Mouse (Mus musculus): ENCODE measurements around the gene Sgms1. TPM values are rescaled to one million over a fixed set of nuclear protein-coding genes. Genes with fewer than 3 reads are reported as not detected.

Gene Sgms1
- polyA plus RNA-seq, 1 experiment: 40.7 TPM

- TF ChIP-seq CTCF (conservative IDR thresholded peaks at IDR 0.05; ENCODE audit: insufficient read depth, insufficient read length, low read depth, low read length) (no peak), POLR2A (IDR thresholded peaks at IDR 0.05; ENCODE audit: low read depth, low read length) (no peak)
- DNase-seq: no peak
- Histone ChIP-seq H3K27ac (ENCODE audit: insufficient read depth, low read depth, low read length) (no peak overlapping the region), H3K36me3 (ENCODE audit: control insufficient read depth, insufficient read depth, low read length) (no peaks in the 10 kb centered on the region), H3K4me1 (ENCODE audit: control insufficient read depth, insufficient read depth, low read length) (peaks cover 6% of the 10 kb centered on the region; the same call in 1 of the 2 replicates), H3K4me3 (ENCODE audit: insufficient read depth, low read depth, low read length) (no peak overlapping the region), H3K27me3 (replicated peaks; ENCODE audit: control insufficient read depth, insufficient read depth, low read length) (no peaks in the 10 kb centered on the region)
- WGBS: 81% methylated on average over 6 of the region's 6 CpGs
Observed at GRCm38 (mm10) chr19:32165711-32166110, 223.8 kb downstream of the Sgms1 start.

GRCm38 (mm10) chr19:32164128-32164527, 225.4 kb downstream of the Sgms1 start:
- H3K4me1 ChIP-seq (ENCODE audit: control insufficient read depth, insufficient read depth, low read length): no peaks in the 10 kb centered on the region
- no peak for DNase-seq
- no peak overlapping the region for H3K27ac ChIP-seq (ENCODE audit: insufficient read depth, low read depth, low read length)
- WGBS: 93% methylated on average over 4 of the region's 4 CpGs
- no peak overlapping the region for H3K4me3 ChIP-seq (ENCODE audit: insufficient read depth, low read depth, low read length)
- TF ChIP-seq CTCF (conservative IDR thresholded peaks at IDR 0.05; ENCODE audit: insufficient read depth, insufficient read length, low read depth, low read length) (no peak), POLR2A (IDR thresholded peaks at IDR 0.05; ENCODE audit: low read depth, low read length) (no peak)
- H3K27me3 ChIP-seq (replicated peaks; ENCODE audit: control insufficient read depth, insufficient read depth, low read length): no peaks in the 10 kb centered on the region
- no peaks in the 10 kb centered on the region; the same call in 1 of the 2 replicates for H3K36me3 ChIP-seq (ENCODE audit: control insufficient read depth, insufficient read depth, low read length)

- no peak overlapping the region for H3K27ac ChIP-seq (ENCODE audit: insufficient read depth, low read depth, low read length)
- DNase-seq: no peak
- no peak overlapping the region for H3K4me3 ChIP-seq (ENCODE audit: insufficient read depth, low read depth, low read length)
- TF ChIP-seq POLR2A (IDR thresholded peaks at IDR 0.05; ENCODE audit: low read depth, low read length): no peak
- TF ChIP-seq CTCF (conservative IDR thresholded peaks at IDR 0.05; ENCODE audit: insufficient read depth, insufficient read length, low read depth, low read length): no peak
- WGBS: 93% methylated on average over 7 of the region's 7 CpGs
- H3K36me3 ChIP-seq (ENCODE audit: control insufficient read depth, insufficient read depth, low read length): peaks cover 1% of the 10 kb centered on the region
- no peaks in the 10 kb centered on the region for H3K27me3 ChIP-seq (replicated peaks; ENCODE audit: control insufficient read depth, insufficient read depth, low read length)
- no peaks in the 10 kb centered on the region for H3K4me1 ChIP-seq (ENCODE audit: control insufficient read depth, insufficient read depth, low read length)
Observed at GRCm38 (mm10) chr19:32159944-32160343, 229.6 kb downstream of the Sgms1 start.

DNA sequence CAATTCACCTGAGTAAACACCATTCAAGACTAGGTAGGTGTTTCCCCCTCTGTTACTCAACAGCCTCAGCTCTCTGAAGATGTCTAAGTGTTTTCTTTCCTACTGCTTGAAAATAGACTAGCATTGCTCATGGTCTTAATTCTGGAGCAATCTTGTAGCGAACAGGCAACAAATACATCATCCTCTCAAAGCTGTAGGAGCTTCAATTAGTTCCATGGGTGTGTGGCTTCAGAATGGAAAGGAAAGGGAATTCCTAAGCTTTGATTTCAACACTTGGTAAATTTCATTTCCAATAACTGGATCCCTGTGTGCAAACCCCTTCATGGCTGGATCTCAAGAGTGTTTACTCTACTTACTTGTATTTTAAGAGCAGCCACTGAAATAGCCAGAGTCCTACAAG, 230.3 kb downstream of the Sgms1 start:
- WGBS: 100% methylated on average over 1 of the region's 1 CpGs
- peaks cover 1% of the 10 kb centered on the region for H3K36me3 ChIP-seq (ENCODE audit: control insufficient read depth, insufficient read depth, low read length)
- no peak for TF ChIP-seq POLR2A (IDR thresholded peaks at IDR 0.05; ENCODE audit: low read depth, low read length)
- no peak for TF ChIP-seq CTCF (conservative IDR thresholded peaks at IDR 0.05; ENCODE audit: insufficient read depth, insufficient read length, low read depth, low read length)
- H3K27ac ChIP-seq (ENCODE audit: insufficient read depth, low read depth, low read length): no peak overlapping the region
- DNase-seq: no peak
- H3K27me3 ChIP-seq (replicated peaks; ENCODE audit: control insufficient read depth, insufficient read depth, low read length): no peaks in the 10 kb centered on the region
- no peaks in the 10 kb centered on the region for H3K4me1 ChIP-seq (ENCODE audit: control insufficient read depth, insufficient read depth, low read length)
- no peak overlapping the region for H3K4me3 ChIP-seq (ENCODE audit: insufficient read depth, low read depth, low read length)

DNA sequence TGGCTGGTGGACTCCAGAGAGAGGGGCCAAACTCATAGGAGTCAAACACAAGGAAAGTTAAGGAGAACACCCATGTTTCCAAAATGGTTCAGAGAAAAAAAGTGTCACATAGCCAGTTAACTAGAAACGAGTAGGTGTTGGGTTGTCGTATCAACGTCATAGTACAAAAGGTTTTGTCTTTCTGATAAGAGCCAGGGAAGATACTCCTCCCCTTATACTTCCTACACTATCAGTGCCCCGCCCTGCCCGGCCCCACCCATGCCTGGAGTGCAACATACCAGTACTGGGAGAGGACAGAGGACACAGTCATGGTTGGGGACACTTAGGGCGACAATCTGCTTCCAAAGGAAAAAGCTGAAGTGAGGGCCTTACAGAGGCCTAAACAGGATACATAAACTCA, 232.5 kb downstream of the Sgms1 start:
- 82% methylated on average over 6 of the region's 6 CpGs for WGBS

GRCm38 (mm10) chr19:32152529-32152928, 237.0 kb downstream of the Sgms1 start:
- Histone ChIP-seq H3K36me3 (ENCODE audit: control insufficient read depth, insufficient read depth, low read length) (no peaks in the 10 kb centered on the region), H3K4me3 (ENCODE audit: insufficient read depth, low read depth, low read length) (no peak overlapping the region), H3K27me3 (replicated peaks; ENCODE audit: control insufficient read depth, insufficient read depth, low read length) (no peaks in the 10 kb centered on the region), H3K27ac (ENCODE audit: insufficient read depth, low read depth, low read length) (no peak overlapping the region), H3K4me1 (ENCODE audit: control insufficient read depth, insufficient read depth, low read length) (no peaks in the 10 kb centered on the region)
- no peak for DNase-seq
- TF ChIP-seq CTCF (conservative IDR thresholded peaks at IDR 0.05; ENCODE audit: insufficient read depth, insufficient read length, low read depth, low read length): no peak
- TF ChIP-seq POLR2A (IDR thresholded peaks at IDR 0.05; ENCODE audit: low read depth, low read length): no peak
- WGBS: 66% methylated on average over 6 of the region's 6 CpGs

More for the DNA sequence above, 232.5 kb downstream of the Sgms1 start:
- DNase-seq: no peak
- Histone ChIP-seq H3K36me3 (ENCODE audit: control insufficient read depth, insufficient read depth, low read length) (peaks cover 1% of the 10 kb centered on the region), H3K27ac (ENCODE audit: insufficient read depth, low read depth, low read length) (no peak overlapping the region), H3K4me3 (ENCODE audit: insufficient read depth, low read depth, low read length) (no peak overlapping the region), H3K27me3 (replicated peaks; ENCODE audit: control insufficient read depth, insufficient read depth, low read length) (no peaks in the 10 kb centered on the region), H3K4me1 (ENCODE audit: control insufficient read depth, insufficient read depth, low read length) (no peaks in the 10 kb centered on the region)
- TF ChIP-seq POLR2A (IDR thresholded peaks at IDR 0.05; ENCODE audit: low read depth, low read length): no peak
- TF ChIP-seq CTCF (conservative IDR thresholded peaks at IDR 0.05; ENCODE audit: insufficient read depth, insufficient read length, low read depth, low read length): no peak

GRCm38 (mm10) chr19:32148710-32149109, 240.8 kb downstream of the Sgms1 start:
- WGBS: 86% methylated on average over 5 of the region's 5 CpGs
- H3K4me1 ChIP-seq (ENCODE audit: control insufficient read depth, insufficient read depth, low read length): no peaks in the 10 kb centered on the region
- no peak overlapping the region for H3K4me3 ChIP-seq (ENCODE audit: insufficient read depth, low read depth, low read length)
- H3K27me3 ChIP-seq (replicated peaks; ENCODE audit: control insufficient read depth, insufficient read depth, low read length): no peaks in the 10 kb centered on the region
- no peak for TF ChIP-seq CTCF (conservative IDR thresholded peaks at IDR 0.05; ENCODE audit: insufficient read depth, insufficient read length, low read depth, low read length)
- TF ChIP-seq POLR2A (IDR thresholded peaks at IDR 0.05; ENCODE audit: low read depth, low read length): no peak
- H3K27ac ChIP-seq (ENCODE audit: insufficient read depth, low read depth, low read length): no peak overlapping the region
- DNase-seq: no peak
- H3K36me3 ChIP-seq (ENCODE audit: control insufficient read depth, insufficient read depth, low read length): no peaks in the 10 kb centered on the region
